Mouse (Mus musculus) midbrain, postnatal 0 days (tissue): ENCODE measurements at regions not wholly inside any gene's neighbourhood (a gene's known extent, or its start where the extent isn't known, plus 50 kb on each side); places are given as distances from the start of the nearest gene placed in this dataset.

Source experiments
- ATAC-seq: fragments of 200-750 bp; cut with Nextera tagmentation; 2 replicates; pipeline ENCODE4 v1.8.0; 2017; ENCODE audit warnings: moderate number of reproducible peaks, mild to moderate bottlenecking, moderate TSS enrichment, moderate library complexity; ENCODE audit not compliant: low FRiP score
- DNase-seq: peaks from one replicate; pipeline ENCODE4 v3.0.0-alpha.2; 2015; ENCODE audit warnings: low spot score
- H3K27ac ChIP-seq: fragments of 300-500 bp; sonication (generic); 2 replicates; pipeline ENCODE4 v1.5.1; 2014; ENCODE audit warnings: low read depth, mild to moderate bottlenecking, low read length, mixed read lengths
- H3K27me3 ChIP-seq: fragments of 300-500 bp; sonication (generic); 2 replicates; pipeline ENCODE4 v1.6.1; 2014; ENCODE audit warnings: low read length, control low read depth, mixed read lengths; ENCODE audit not compliant: insufficient read depth
- H3K36me3 ChIP-seq: fragments of 300-500 bp; sonication (generic); 2 replicates; pipeline ENCODE4 v1.6.1; 2014; ENCODE audit warnings: low read length, control low read depth, mixed read lengths; ENCODE audit not compliant: insufficient read depth
- H3K4me1 ChIP-seq: fragments of 300-500 bp; sonication (generic); 2 replicates; pipeline ENCODE4 v1.6.1; 2014; ENCODE audit warnings: mild to moderate bottlenecking, control low read depth, antibody characterized with exemption, low read length, mixed read lengths; ENCODE audit not compliant: insufficient read depth
- H3K4me2 ChIP-seq: fragments of 300-500 bp; sonication (generic); 2 replicates; pipeline ENCODE4 v1.6.1; 2014; ENCODE audit warnings: low read depth, mild to moderate bottlenecking, low read length, mixed read lengths; ENCODE audit not compliant: poor library complexity, severe bottlenecking
- H3K4me3 ChIP-seq: fragments of 300-500 bp; sonication (generic); 2 replicates; pipeline ENCODE4 v1.5.1; 2014; ENCODE audit warnings: low read depth, mild to moderate bottlenecking, low read length, moderate library complexity
- H3K9ac ChIP-seq: fragments of 300-500 bp; sonication (generic); replicated peaks from 2 replicates; pipeline ENCODE4 v1.6.1; 2014; ENCODE audit warnings: mild to moderate bottlenecking, low read length, moderate library complexity, mixed read lengths; ENCODE audit not compliant: poor library complexity, severe bottlenecking
- H3K9me3 ChIP-seq: fragments of 300-500 bp; sonication (generic); 2 replicates; pipeline ENCODE4 v1.6.1; 2016; ENCODE audit warnings: low read length, control low read depth
- CTCF ChIP-seq: IDR thresholded peaks from 2 replicates; pipeline ENCODE4 v1.5.1; 2016; ENCODE audit warnings: antibody characterized with exemption, mild to moderate bottlenecking
- WGBS: fragments of 180-500 bp; shearing (Covaris S2); extraction: QIAGEN DNeasy Blood & Tissue Kit; methylation state at CpG from one replicate; pipeline ENCODE4 v1.1.7; 2014; 5-methylcytosine and 5-hydroxymethylcytosine counted together

DNA sequence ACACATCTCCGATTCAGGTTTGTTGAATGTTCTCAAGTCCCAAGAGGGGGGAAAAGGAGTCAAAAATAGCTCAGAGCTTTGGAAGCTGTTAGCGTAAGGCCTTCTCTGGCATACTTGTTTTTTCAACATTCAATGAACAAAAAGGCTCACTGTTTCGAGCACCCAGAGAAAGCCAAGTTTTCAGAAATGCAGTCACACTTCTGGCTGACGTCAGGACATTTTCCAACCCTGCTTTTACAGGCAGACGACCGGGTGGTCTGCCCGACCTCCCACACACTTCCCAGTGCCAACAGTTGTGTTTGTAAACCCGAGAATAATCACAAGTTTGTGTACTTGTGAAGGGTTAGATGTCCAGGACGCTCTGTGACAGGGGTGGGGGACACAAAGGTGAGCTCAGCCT is 218.5 kb downstream of the Wdr11 start:
- 71% methylated on average over 9 of the region's 9 CpGs for WGBS
- Histone ChIP-seq H3K27me3 (no peaks in the 10 kb centered on the region), H3K4me3 (no peak overlapping the region), H3K4me1 (no peaks in the 10 kb centered on the region), H3K4me2 (no peak overlapping the region), H3K9ac (no peak overlapping the region), H3K36me3 (no peaks in the 10 kb centered on the region), H3K27ac (no peak overlapping the region), H3K9me3 (no peaks in the 10 kb centered on the region)
- TF ChIP-seq CTCF = no peak
- no peak for ATAC-seq
- DNase-seq = peak; percentile 41

GRCm38 (mm10) chr7:129810565-129810964 is 218.9 kb downstream of the Wdr11 start:
- WGBS = 74% methylated on average over 4 of the region's 4 CpGs
- Histone ChIP-seq H3K4me3 (no peak overlapping the region), H3K9ac (no peak overlapping the region), H3K27ac (no peak overlapping the region), H3K9me3 (no peaks in the 10 kb centered on the region), H3K4me1 (no peaks in the 10 kb centered on the region), H3K36me3 (no peaks in the 10 kb centered on the region), H3K27me3 (no peaks in the 10 kb centered on the region), H3K4me2 (no peak overlapping the region)
- no peak for ATAC-seq
- no peak for TF ChIP-seq CTCF
- no peak for DNase-seq

DNA sequence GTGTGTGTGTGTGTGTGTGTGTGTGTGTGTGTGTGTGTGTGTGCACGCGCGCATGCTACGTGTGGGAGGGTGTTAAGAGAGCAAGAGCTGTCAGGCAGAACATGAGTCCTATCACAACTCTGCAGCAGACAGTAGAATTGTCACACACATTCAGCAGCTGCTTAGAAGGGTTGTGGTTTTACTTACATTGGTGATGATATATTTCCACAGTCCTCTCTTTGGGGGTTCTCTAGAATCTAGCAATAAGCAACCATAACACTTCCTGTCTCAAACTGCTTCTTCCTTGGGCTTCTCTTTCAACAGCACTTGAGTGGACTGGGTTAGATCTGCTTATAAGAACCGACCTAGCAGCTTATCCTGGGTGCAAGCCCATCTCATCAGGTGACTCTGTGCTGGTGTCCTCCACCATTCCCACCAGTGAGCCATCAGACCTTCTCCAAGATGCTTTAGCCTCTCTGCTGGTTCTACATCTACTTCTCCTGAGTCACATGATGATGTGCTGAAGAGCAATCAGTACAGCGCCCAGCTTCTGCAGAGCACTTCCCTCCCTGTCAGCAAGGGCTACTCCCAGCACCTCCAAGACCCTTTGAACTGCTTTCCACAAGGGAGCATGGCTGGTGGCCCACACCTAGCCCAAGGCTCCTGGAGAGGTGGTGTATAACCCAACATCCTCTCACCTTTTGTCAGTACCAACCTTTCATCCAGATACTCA is 222.6 kb downstream of the Wdr11 start:
- 89% methylated on average over 6 of the region's 6 CpGs for WGBS
- no peaks in the 10 kb centered on the region for H3K36me3 ChIP-seq
- ATAC-seq (no peak), DNase-seq (no peak)
- H3K9me3 ChIP-seq = no peaks in the 10 kb centered on the region
- H3K4me1 ChIP-seq = no peaks in the 10 kb centered on the region
- no peak overlapping the region for H3K4me3 ChIP-seq
- TF ChIP-seq CTCF = no peak
- H3K9ac ChIP-seq = no peak overlapping the region
- no peaks in the 10 kb centered on the region for H3K27me3 ChIP-seq
- no peak overlapping the region for H3K27ac ChIP-seq
- no peak overlapping the region for H3K4me2 ChIP-seq

GRCm38 (mm10) chr7:129818833-129819232 is 227.2 kb downstream of the Wdr11 start:
- TF ChIP-seq CTCF = no peak
- H3K4me1 ChIP-seq = no peaks in the 10 kb centered on the region
- 93% methylated on average over 2 of the region's 2 CpGs for WGBS
- H3K27ac ChIP-seq = no peak overlapping the region
- no peaks in the 10 kb centered on the region for H3K27me3 ChIP-seq
- no peaks in the 10 kb centered on the region for H3K9me3 ChIP-seq
- H3K36me3 ChIP-seq = no peaks in the 10 kb centered on the region
- no peak for ATAC-seq
- no peak overlapping the region for H3K4me2 ChIP-seq
- no peak for DNase-seq
- H3K9ac ChIP-seq = no peak overlapping the region
- H3K4me3 ChIP-seq = no peak overlapping the region

DNA sequence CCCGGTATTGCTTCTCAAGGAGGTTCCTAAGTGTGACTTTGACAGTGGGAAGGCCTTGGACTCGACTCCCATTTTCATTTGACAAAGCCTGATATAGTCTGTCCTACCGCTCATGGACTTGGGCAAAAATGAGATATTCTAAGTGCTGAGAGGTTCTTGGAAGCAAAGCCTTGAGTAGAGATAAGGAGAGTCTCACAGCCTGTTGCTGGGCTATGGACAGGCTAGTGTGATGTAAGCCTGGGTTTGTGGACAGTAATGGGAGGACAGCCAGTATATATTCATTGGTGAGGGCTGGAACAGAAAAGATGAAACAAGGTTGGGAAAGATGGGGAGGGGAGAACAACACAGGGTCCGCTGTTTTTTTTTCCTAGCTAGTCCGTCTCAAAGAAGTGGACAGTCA is 228.0 kb downstream of the Wdr11 start:
- 86% methylated on average over 5 of the region's 5 CpGs for WGBS
- no peak for ATAC-seq
- no peaks in the 10 kb centered on the region for H3K36me3 ChIP-seq

GRCm38 (mm10) chr7:129828970-129829369 is 237.3 kb downstream of the Wdr11 start:
- 0 out of 2 replicates have a peak, but pooled peaks cover 5% of the 10 kb centered on the region for H3K4me1 ChIP-seq
- H3K27me3 ChIP-seq = no peaks in the 10 kb centered on the region
- no peak for DNase-seq
- no peak for ATAC-seq
- no peak overlapping the region for H3K9ac ChIP-seq
- no peaks in the 10 kb centered on the region for H3K9me3 ChIP-seq
- H3K4me3 ChIP-seq = no peak overlapping the region
- 89% methylated on average over 1 of the region's 1 CpGs for WGBS
- no peak overlapping the region for H3K4me2 ChIP-seq
- TF ChIP-seq CTCF = no peak
- H3K27ac ChIP-seq = no peak overlapping the region
- no peaks in the 10 kb centered on the region for H3K36me3 ChIP-seq

More for the DNA sequence above, 228.0 kb downstream of the Wdr11 start:
- Histone ChIP-seq H3K4me3 (no peak overlapping the region), H3K4me2 (no peak overlapping the region), H3K9ac (no peak overlapping the region), H3K4me1 (no peaks in the 10 kb centered on the region), H3K27me3 (no peaks in the 10 kb centered on the region), H3K27ac (no peak overlapping the region), H3K9me3 (no peaks in the 10 kb centered on the region)
- no peak for TF ChIP-seq CTCF
- no peak for DNase-seq
